Mouse (Mus musculus) bone marrow macrophage, adult 2 months (primary cell): ENCODE data around the gene Mtmr3.

Experiments used
- CTCF ChIP-seq: IDR thresholded peaks from 2 replicates; pipeline ENCODE4 v1.5.1; 2012; ENCODE audit warnings: low read depth, mild to moderate bottlenecking, low read length, moderate library complexity
- POLR2A ChIP-seq: IDR thresholded peaks from 2 replicates; pipeline ENCODE4 v1.6.1; 2012; ENCODE audit warnings: mild to moderate bottlenecking, low read depth, low read length, borderline replicate concordance

- no peak for TF ChIP-seq CTCF
- TF ChIP-seq POLR2A: no peak
Measured at GRCm38 (mm10) chr11:4446195-4446868, 148.3 kb downstream of the Mtmr3 start.
